Mouse (Mus musculus): Measurements from ENCODE around the gene Stk39. TPM values are rescaled to one million over a fixed set of nuclear protein-coding genes. Genes with fewer than 3 reads are reported as not detected.
A peak's percentile ranks its signal among the peaks of the same experiment; 100 is the strongest.

The Stk39 gene
- polyA plus RNA-seq, 1 experiment from 2014 or later, result 39.4 TPM

- Histone ChIP-seq H3K9me3 (no peaks in the 10 kb centered on the region), H3K4me1 (replicated peaks) (peaks cover 7% of the 10 kb centered on the region; the same call in 1 of the 2 replicates), H3K27ac (no peak overlapping the region), H3K9ac (no peak overlapping the region), H3K36me3 (peaks cover 4% of the 10 kb centered on the region; the same call in 1 of the 2 replicates), H3K4me2 (no peak overlapping the region), H3K4me3 (no peak overlapping the region), H3K27me3 (no peaks in the 10 kb centered on the region)
- no peak for ATAC-seq (ENCODE audit: low FRiP score)
- WGBS, result 95% methylated on average over 10 of the region's 10 CpGs
Measured at GRCm38 (mm10) chr2:68288106-68288505, 184.0 kb downstream of the Stk39 start.

GRCm38 (mm10) chr2:68284391-68284790 lies 187.7 kb downstream of the Stk39 start:
- 90% methylated on average over 2 of the region's 2 CpGs for WGBS
- Histone ChIP-seq H3K4me1 (replicated peaks) (no peaks in the 10 kb centered on the region), H3K4me3 (no peak overlapping the region), H3K4me2 (no peak overlapping the region), H3K36me3 (peaks cover 17% of the 10 kb centered on the region), H3K9me3 (peaks cover 5% of the 10 kb centered on the region; the same call in 1 of the 2 replicates), H3K9ac (no peak overlapping the region), H3K27ac (no peak overlapping the region), H3K27me3 (no peaks in the 10 kb centered on the region)
- no peak for ATAC-seq (ENCODE audit: low FRiP score)

GRCm38 (mm10) chr2:68283021-68283548 lies 189.0 kb downstream of the Stk39 start:
- 77% methylated on average over 6 of the region's 6 CpGs for WGBS
- Histone ChIP-seq H3K9me3 (peaks cover 5% of the 10 kb centered on the region; the same call in 1 of the 2 replicates), H3K4me3 (no peak overlapping the region), H3K9ac (no peak overlapping the region), H3K27me3 (no peaks in the 10 kb centered on the region), H3K36me3 (peaks cover 17% of the 10 kb centered on the region), H3K27ac (0 out of 2 replicates have a peak overlapping the region, but pooled peaks have one; percentile 40), H3K4me1 (replicated peaks) (0 out of 2 replicates have a peak, but pooled peaks cover 3% of the 10 kb centered on the region), H3K4me2 (no peak overlapping the region)
- ATAC-seq (ENCODE audit: low FRiP score), result no peak

- H3K4me2 ChIP-seq, result no peak overlapping the region
- H3K36me3 ChIP-seq, result peaks cover 17% of the 10 kb centered on the region
- H3K4me3 ChIP-seq, result no peak overlapping the region
- H3K4me1 ChIP-seq (replicated peaks), result 0 out of 2 replicates have a peak, but pooled peaks cover 3% of the 10 kb centered on the region
- WGBS, result 93% methylated on average over 3 of the region's 3 CpGs
- H3K27me3 ChIP-seq, result no peaks in the 10 kb centered on the region
- no peak overlapping the region for H3K27ac ChIP-seq
- no peak overlapping the region for H3K9ac ChIP-seq
- peaks cover 5% of the 10 kb centered on the region; the same call in 1 of the 2 replicates for H3K9me3 ChIP-seq
- ATAC-seq (ENCODE audit: low FRiP score), result no peak
Measured at GRCm38 (mm10) chr2:68281575-68281974, 190.5 kb downstream of the Stk39 start.

- no peaks in the 10 kb centered on the region for H3K27me3 ChIP-seq
- no peak overlapping the region for H3K4me3 ChIP-seq
- H3K4me1 ChIP-seq (replicated peaks), result no peaks in the 10 kb centered on the region
- no peak overlapping the region for H3K27ac ChIP-seq
- no peak overlapping the region for H3K4me2 ChIP-seq
- peaks cover 14% of the 10 kb centered on the region for H3K36me3 ChIP-seq
- no peak overlapping the region for H3K9ac ChIP-seq
- no peak for ATAC-seq (ENCODE audit: low FRiP score)
- no peaks in the 10 kb centered on the region for H3K9me3 ChIP-seq
- 56% methylated on average over 4 of the region's 4 CpGs for WGBS
Measured at GRCm38 (mm10) chr2:68271301-68271700, 200.8 kb downstream of the Stk39 start.

- WGBS, result 80% methylated on average over 6 of the region's 6 CpGs
Measured at GRCm38 (mm10) chr2:68270836-68271235, 201.2 kb downstream of the Stk39 start.

GRCm38 (mm10) chr2:68269646-68270045 lies 202.4 kb downstream of the Stk39 start:
- no peaks in the 10 kb centered on the region for H3K27me3 ChIP-seq
- H3K4me3 ChIP-seq, result no peak overlapping the region
- H3K27ac ChIP-seq, result no peak overlapping the region
- no peak overlapping the region for H3K9ac ChIP-seq
- 82% methylated on average over 4 of the region's 4 CpGs for WGBS
- ATAC-seq (ENCODE audit: low FRiP score), result no peak
- peaks cover 10% of the 10 kb centered on the region for H3K36me3 ChIP-seq
- no peaks in the 10 kb centered on the region for H3K4me1 ChIP-seq (replicated peaks)
- H3K9me3 ChIP-seq, result no peaks in the 10 kb centered on the region
- no peak overlapping the region for H3K4me2 ChIP-seq

More at GRCm38 (mm10) chr2:68270836-68271235, 201.2 kb downstream of the Stk39 start:
- ATAC-seq (ENCODE audit: low FRiP score), result no peak
- Histone ChIP-seq H3K9ac (no peak overlapping the region), H3K4me2 (no peak overlapping the region), H3K9me3 (no peaks in the 10 kb centered on the region), H3K4me3 (no peak overlapping the region), H3K27me3 (no peaks in the 10 kb centered on the region), H3K27ac (no peak overlapping the region), H3K36me3 (peaks cover 14% of the 10 kb centered on the region), H3K4me1 (replicated peaks) (no peaks in the 10 kb centered on the region)

GRCm38 (mm10) chr2:68264826-68265225 lies 207.2 kb downstream of the Stk39 start:
- H3K4me3 ChIP-seq, result no peak overlapping the region
- no peaks in the 10 kb centered on the region for H3K9me3 ChIP-seq
- no peaks in the 10 kb centered on the region for H3K27me3 ChIP-seq
- whole genome bisulfite sequencing, result 86% methylated on average over 5 of the region's 5 CpGs
- no peaks in the 10 kb centered on the region for H3K4me1 ChIP-seq (replicated peaks)
- H3K36me3 ChIP-seq, result no peaks in the 10 kb centered on the region; the same call in 1 of the 2 replicates
- H3K27ac ChIP-seq, result no peak overlapping the region
- no peak overlapping the region for H3K9ac ChIP-seq
- no peak overlapping the region for H3K4me2 ChIP-seq
- ATAC-seq (ENCODE audit: low FRiP score), result no peak

GRCm38 (mm10) chr2:68260911-68261310 lies 211.2 kb downstream of the Stk39 start:
- H3K4me2 ChIP-seq, result no peak overlapping the region
- H3K4me1 ChIP-seq (replicated peaks), result no peaks in the 10 kb centered on the region
- H3K27ac ChIP-seq, result no peak overlapping the region
- no peak overlapping the region for H3K9ac ChIP-seq
- ATAC-seq (ENCODE audit: low FRiP score), result no peak
- H3K27me3 ChIP-seq, result no peaks in the 10 kb centered on the region
- 88% methylated on average over 2 of the region's 2 CpGs for WGBS
- no peaks in the 10 kb centered on the region; the same call in 1 of the 2 replicates for H3K36me3 ChIP-seq
- no peaks in the 10 kb centered on the region for H3K9me3 ChIP-seq
- H3K4me3 ChIP-seq, result no peak overlapping the region

GRCm38 (mm10) chr2:68257571-68257970 lies 214.5 kb downstream of the Stk39 start:
- Histone ChIP-seq H3K27me3 (no peaks in the 10 kb centered on the region), H3K27ac (peak overlapping the region; percentile 40; the same call in 1 of the 2 replicates), H3K4me3 (no peak overlapping the region), H3K4me1 (replicated peaks) (0 out of 2 replicates have a peak, but pooled peaks cover 3% of the 10 kb centered on the region), H3K9ac (no peak overlapping the region), H3K9me3 (no peaks in the 10 kb centered on the region), H3K36me3 (no peaks in the 10 kb centered on the region; the same call in 1 of the 2 replicates), H3K4me2 (no peak overlapping the region)
- WGBS, result 72% methylated on average over 6 of the region's 6 CpGs
- ATAC-seq (ENCODE audit: low FRiP score), result no peak

GRCm38 (mm10) chr2:68256472-68256871 lies 215.6 kb downstream of the Stk39 start:
- no peak overlapping the region for H3K9ac ChIP-seq
- no peak for ATAC-seq (ENCODE audit: low FRiP score)
- WGBS, result 86% methylated on average over 8 of the region's 8 CpGs
- no peak overlapping the region for H3K4me2 ChIP-seq
- no peaks in the 10 kb centered on the region; the same call in 1 of the 2 replicates for H3K36me3 ChIP-seq
- H3K9me3 ChIP-seq, result no peaks in the 10 kb centered on the region
- H3K27me3 ChIP-seq, result no peaks in the 10 kb centered on the region
- peaks cover 3% of the 10 kb centered on the region; the same call in 1 of the 2 replicates for H3K4me1 ChIP-seq (replicated peaks)
- no peak overlapping the region for H3K27ac ChIP-seq
- H3K4me3 ChIP-seq, result no peak overlapping the region

- WGBS, result 79% methylated on average over 4 of the region's 4 CpGs
- H3K4me2 ChIP-seq, result no peak overlapping the region
- H3K27ac ChIP-seq, result no peak overlapping the region
- peaks cover 3% of the 10 kb centered on the region; the same call in 1 of the 2 replicates for H3K4me1 ChIP-seq (replicated peaks)
- no peak for ATAC-seq (ENCODE audit: low FRiP score)
- H3K4me3 ChIP-seq, result no peak overlapping the region
- H3K27me3 ChIP-seq, result no peaks in the 10 kb centered on the region
- H3K9me3 ChIP-seq, result no peaks in the 10 kb centered on the region
- no peak overlapping the region for H3K9ac ChIP-seq
- no peaks in the 10 kb centered on the region; the same call in 1 of the 2 replicates for H3K36me3 ChIP-seq
Measured at GRCm38 (mm10) chr2:68254756-68255155, 217.3 kb downstream of the Stk39 start.

- Histone ChIP-seq H3K4me2 (no peak overlapping the region), H3K4me3 (no peak overlapping the region), H3K27ac (no peak overlapping the region), H3K36me3 (no peaks in the 10 kb centered on the region; the same call in 1 of the 2 replicates), H3K27me3 (no peaks in the 10 kb centered on the region), H3K9me3 (no peaks in the 10 kb centered on the region), H3K9ac (no peak overlapping the region), H3K4me1 (replicated peaks) (peaks cover 3% of the 10 kb centered on the region; the same call in 1 of the 2 replicates)
- ATAC-seq (ENCODE audit: low FRiP score), result no peak
- WGBS, result 84% methylated on average over 2 of the region's 2 CpGs
Measured at GRCm38 (mm10) chr2:68253222-68253621, 218.8 kb downstream of the Stk39 start.

Measured in hindbrain, embryonic 13.5 days (tissue).